Mouse (Mus musculus) liver (tissue): ENCODE data around the gene Dsn1.

Source experiments
- DNase-seq: peaks from one replicate; pipeline ENCODE4 v3.0.0-alpha.2; 2020; ENCODE audit warnings: mixed read lengths

The Dsn1 gene

GRCm38 (mm10) chr2:156963891-156964290 lies 43.1 kb downstream of the Dsn1 start:
- no peak for DNase-seq

DNA sequence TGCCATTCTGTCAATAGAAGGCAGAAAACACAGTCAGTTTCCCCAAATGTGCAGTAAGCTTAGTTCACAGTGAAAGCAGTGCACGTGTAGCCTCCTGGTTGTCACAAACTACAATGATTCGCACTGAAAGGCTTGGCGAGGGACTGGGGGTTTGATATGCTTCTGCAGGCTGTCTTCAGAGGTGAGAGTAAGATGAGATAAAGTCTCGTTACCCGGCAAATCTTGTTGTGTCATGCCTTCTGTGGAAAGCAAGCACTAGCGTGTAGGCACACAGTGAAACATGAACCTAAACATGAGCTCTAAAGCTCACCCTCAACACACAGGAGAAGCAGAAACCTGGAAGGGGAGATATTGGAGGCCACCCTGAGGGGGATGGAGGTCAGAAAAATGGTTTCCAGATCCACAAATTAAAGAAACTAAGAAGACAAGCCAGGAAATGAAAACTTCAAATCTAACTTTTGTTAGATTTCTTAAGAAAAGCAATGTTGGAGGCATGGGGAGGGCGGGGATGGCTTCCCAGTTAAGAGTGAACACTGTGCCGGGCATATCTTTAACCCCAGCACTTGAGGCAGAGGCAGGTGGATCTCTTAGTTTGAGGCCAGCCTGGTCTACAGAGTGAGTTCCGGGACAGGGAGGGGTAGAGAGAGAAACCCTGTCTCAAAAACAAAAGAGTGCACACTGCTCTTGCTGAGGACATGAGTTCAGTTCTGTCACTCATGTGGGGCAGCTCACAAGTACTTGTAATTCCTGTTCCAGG lies 48.3 kb downstream of the Dsn1 start:
- DNase-seq: peak; percentile 63

GRCm38 (mm10) chr2:156957035-156957434 lies 49.9 kb downstream of the Dsn1 start:
- DNase-seq: no peak

GRCm38 (mm10) chr2:156956306-156956705 lies 50.6 kb downstream of the Dsn1 start:
- DNase-seq: peak; percentile 70

- DNase-seq: no peak
Measured at GRCm38 (mm10) chr2:156954463-156954862, 52.5 kb downstream of the Dsn1 start.

DNA sequence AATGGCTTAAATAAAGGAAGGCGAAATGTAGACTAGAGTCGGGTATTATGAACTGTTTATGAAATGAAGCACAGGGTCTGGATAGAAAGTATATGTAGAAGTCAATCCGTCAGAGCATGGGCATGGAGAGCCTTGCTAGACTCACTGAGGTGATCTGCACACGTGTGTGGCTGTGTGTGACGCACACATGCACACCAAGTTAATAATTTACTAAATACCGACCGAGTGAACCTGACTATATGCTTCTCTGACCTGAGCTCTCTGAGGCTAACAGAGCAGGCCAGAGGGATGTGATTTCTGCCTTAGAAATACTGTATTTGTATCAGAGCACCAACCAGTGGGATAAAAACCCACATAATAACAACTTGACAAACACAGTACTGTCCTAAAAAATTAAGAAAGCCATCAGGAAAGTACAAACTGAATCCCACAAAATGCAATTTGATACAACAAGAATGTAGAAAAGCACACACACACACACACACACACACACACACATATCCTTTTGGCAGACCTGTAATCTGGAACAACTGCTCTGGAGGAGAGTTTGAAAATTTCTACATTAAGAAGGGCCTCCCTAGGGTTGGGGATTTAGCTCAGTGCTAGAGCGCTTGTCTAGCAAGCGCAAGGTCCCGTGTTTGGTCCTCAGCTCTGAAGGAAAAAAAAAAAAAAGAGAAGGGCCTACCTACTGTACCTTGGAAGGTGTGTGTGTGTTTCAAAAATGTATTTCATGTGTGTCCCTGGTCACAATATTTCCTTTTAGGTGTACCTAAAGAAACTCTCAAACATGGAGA lies 55.5 kb downstream of the Dsn1 start:
- no peak for DNase-seq

DNA sequence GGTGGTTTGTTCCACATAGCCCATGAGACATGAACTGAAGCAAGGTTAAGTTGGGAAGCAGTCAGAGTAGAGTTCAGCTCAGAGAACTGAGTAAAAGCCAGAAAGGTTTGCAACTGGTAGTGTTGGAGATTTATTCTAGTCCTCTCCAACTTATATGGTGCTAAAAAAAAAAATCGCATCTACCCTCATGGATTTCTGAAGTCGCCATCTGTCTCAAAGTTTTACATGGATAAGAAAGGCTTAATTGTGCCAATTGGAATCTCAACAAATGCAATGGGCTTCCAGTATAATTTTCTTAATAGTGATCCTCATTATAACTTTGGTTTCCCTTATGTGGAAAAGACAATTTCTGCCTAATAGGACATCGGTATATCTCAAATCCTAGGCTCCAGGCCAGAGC lies 56.1 kb downstream of the Dsn1 start:
- no peak for DNase-seq
